Mouse (Mus musculus): ENCODE data around the gene Ptprr. TPM values are rescaled to one million over a fixed set of nuclear protein-coding genes. Genes with fewer than 3 reads are reported as not detected.

Gene Ptprr
- polyA plus RNA-seq, 1 experiment, result 0.77 TPM

DNA sequence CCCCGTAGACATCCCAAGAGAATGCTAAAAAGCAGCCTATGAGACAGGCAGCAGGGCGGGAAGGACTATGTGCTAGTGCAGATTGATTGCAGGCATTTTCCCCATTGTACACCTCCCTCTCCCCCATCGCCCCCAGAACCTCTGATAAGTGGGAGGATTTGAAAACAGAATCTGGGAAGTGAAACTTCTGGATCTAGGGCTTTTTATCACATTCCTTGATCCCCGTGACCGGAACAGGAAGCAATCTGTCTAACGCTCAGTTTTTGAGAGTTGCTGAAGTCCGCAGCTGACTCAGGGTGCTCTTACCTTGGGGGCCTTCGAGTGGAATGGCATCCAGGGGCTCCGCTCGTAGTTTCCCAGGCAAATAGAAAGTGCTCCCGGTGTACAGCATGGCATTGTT, 246.5 kb downstream of the Ptprr start:
- Histone ChIP-seq H3K36me3 (ENCODE audit: control insufficient read depth, insufficient read depth, low read length) (no peaks in the 10 kb centered on the region), H3K27ac (ENCODE audit: control insufficient read depth, insufficient read depth, low read depth, low read length) (no peak overlapping the region), H3K4me3 (ENCODE audit: control insufficient read depth, low read depth, low read length) (no peak overlapping the region), H3K4me1 (ENCODE audit: control insufficient read depth, insufficient read depth, low read length) (peaks cover 5% of the 10 kb centered on the region), H3K27me3 (ENCODE audit: control insufficient read depth, insufficient read depth, low read length) (no peaks in the 10 kb centered on the region)
- TF ChIP-seq CTCF (IDR thresholded peaks at IDR 0.05; ENCODE audit: control insufficient read depth, insufficient read depth, insufficient replicate concordance, low read depth, low read length), result no peak
- TF ChIP-seq POLR2A (IDR thresholded peaks at IDR 0.05; ENCODE audit: control insufficient read depth, low read depth, low read length), result no peak

DNA sequence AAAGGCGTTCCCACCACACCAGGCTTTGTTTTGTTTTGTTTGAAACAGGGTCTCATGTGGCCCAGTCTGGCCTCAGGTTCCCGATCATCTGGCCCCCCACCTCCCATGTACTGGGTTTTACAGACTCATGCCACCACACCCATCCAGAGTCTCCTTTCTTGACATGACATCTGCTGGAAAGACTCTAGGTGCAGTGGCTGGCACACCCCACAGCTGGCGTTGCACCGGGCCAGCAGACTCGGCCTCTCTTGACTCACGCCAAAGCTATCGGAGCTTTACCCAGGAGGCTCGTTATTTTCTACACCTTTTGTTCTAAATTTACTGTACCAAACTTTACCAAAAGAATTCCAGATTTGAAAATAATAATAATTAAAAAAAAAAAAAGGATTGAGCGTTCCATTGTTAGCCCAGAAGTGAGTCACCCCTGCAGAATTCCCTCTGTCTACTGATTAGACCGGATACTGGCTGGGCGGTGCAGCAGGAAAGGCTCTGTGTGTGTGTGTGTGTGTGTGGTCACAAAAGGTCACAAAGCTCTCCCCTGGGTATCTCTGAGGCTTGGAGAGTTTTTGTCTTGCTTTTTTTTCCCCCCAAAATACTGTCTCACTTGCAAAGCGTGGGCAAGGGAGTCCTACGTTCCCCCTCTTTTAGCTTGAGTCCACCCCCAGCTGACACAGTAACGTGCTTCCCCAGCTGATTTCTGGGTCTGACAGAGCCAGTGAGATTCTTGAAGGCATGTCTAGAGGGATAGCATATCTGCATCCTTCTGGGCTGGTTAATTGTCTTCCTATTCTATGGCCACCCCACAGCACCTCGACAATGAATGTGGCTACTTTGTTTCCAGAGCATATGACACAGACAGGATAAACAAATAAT, 248.8 kb downstream of the Ptprr start:
- H3K27ac ChIP-seq (ENCODE audit: control insufficient read depth, insufficient read depth, low read depth, low read length), result no peak overlapping the region

DNA sequence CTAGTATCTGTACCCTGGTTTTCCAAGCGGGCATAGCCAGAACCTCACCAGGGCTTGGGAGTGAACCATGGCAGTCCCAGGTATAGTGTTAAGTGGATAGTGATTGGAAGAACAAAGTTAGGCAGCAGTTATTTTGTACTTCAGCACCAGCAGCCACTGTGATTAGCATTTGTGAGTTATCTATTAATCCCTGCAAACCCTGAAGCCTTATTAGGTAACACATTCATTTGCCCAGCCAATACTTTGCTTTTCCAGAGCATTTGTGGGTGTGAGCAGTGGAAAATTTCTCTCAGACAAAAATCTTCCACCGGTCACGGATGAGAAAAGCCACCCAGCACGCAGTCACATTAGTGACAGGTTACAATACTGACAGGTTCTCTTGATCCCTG, 249.4 kb downstream of the Ptprr start:
- H3K27ac ChIP-seq (ENCODE audit: control insufficient read depth, insufficient read depth, low read depth, low read length), result no peak overlapping the region
- no peak overlapping the region for H3K4me3 ChIP-seq (ENCODE audit: control insufficient read depth, low read depth, low read length)
- no peaks in the 10 kb centered on the region; the same call in none of the 2 replicates for H3K4me1 ChIP-seq (ENCODE audit: control insufficient read depth, insufficient read depth, low read length)
- H3K27me3 ChIP-seq (ENCODE audit: control insufficient read depth, insufficient read depth, low read length), result no peaks in the 10 kb centered on the region
- H3K36me3 ChIP-seq (ENCODE audit: control insufficient read depth, insufficient read depth, low read length), result no peaks in the 10 kb centered on the region
- TF ChIP-seq CTCF (IDR thresholded peaks at IDR 0.05; ENCODE audit: control insufficient read depth, insufficient read depth, insufficient replicate concordance, low read depth, low read length) (no peak), POLR2A (IDR thresholded peaks at IDR 0.05; ENCODE audit: control insufficient read depth, low read depth, low read length) (no peak)

More for the DNA sequence above, 248.8 kb downstream of the Ptprr start:
- H3K4me3 ChIP-seq (ENCODE audit: control insufficient read depth, low read depth, low read length), result no peak overlapping the region
- no peaks in the 10 kb centered on the region for H3K27me3 ChIP-seq (ENCODE audit: control insufficient read depth, insufficient read depth, low read length)
- no peaks in the 10 kb centered on the region; the same call in none of the 2 replicates for H3K4me1 ChIP-seq (ENCODE audit: control insufficient read depth, insufficient read depth, low read length)
- H3K36me3 ChIP-seq (ENCODE audit: control insufficient read depth, insufficient read depth, low read length), result no peaks in the 10 kb centered on the region
- no peak for TF ChIP-seq CTCF (IDR thresholded peaks at IDR 0.05; ENCODE audit: control insufficient read depth, insufficient read depth, insufficient replicate concordance, low read depth, low read length)
- no peak for TF ChIP-seq POLR2A (IDR thresholded peaks at IDR 0.05; ENCODE audit: control insufficient read depth, low read depth, low read length)

DNA sequence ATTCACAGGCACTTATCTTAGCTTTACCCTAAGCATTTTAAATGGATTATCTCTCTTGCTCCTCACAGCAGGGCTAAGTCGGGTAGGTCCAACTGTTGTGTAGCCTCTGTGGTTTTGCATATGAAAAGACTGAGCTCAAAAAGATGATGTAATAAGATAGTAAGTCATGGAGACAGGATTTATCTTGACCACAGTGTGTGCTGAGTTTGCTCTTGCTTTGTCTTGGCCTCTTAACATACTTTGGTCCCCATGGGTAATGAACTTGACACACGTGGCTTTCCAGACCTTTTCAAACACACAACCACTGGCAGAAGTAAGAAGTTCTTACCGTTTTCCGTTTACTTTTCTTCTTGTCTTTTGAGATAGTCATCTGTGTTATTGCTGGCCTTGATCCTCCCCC, 250.3 kb downstream of the Ptprr start:
- Histone ChIP-seq H3K36me3 (ENCODE audit: control insufficient read depth, insufficient read depth, low read length) (no peaks in the 10 kb centered on the region), H3K4me1 (ENCODE audit: control insufficient read depth, insufficient read depth, low read length) (no peaks in the 10 kb centered on the region; the same call in none of the 2 replicates), H3K27me3 (ENCODE audit: control insufficient read depth, insufficient read depth, low read length) (no peaks in the 10 kb centered on the region), H3K4me3 (ENCODE audit: control insufficient read depth, low read depth, low read length) (peak overlapping the region; percentile 5; the same call in 1 of the 2 replicates), H3K27ac (ENCODE audit: control insufficient read depth, insufficient read depth, low read depth, low read length) (no peak overlapping the region)
- TF ChIP-seq CTCF (IDR thresholded peaks at IDR 0.05; ENCODE audit: control insufficient read depth, insufficient read depth, insufficient replicate concordance, low read depth, low read length) (no peak), POLR2A (IDR thresholded peaks at IDR 0.05; ENCODE audit: control insufficient read depth, low read depth, low read length) (no peak)

DNA sequence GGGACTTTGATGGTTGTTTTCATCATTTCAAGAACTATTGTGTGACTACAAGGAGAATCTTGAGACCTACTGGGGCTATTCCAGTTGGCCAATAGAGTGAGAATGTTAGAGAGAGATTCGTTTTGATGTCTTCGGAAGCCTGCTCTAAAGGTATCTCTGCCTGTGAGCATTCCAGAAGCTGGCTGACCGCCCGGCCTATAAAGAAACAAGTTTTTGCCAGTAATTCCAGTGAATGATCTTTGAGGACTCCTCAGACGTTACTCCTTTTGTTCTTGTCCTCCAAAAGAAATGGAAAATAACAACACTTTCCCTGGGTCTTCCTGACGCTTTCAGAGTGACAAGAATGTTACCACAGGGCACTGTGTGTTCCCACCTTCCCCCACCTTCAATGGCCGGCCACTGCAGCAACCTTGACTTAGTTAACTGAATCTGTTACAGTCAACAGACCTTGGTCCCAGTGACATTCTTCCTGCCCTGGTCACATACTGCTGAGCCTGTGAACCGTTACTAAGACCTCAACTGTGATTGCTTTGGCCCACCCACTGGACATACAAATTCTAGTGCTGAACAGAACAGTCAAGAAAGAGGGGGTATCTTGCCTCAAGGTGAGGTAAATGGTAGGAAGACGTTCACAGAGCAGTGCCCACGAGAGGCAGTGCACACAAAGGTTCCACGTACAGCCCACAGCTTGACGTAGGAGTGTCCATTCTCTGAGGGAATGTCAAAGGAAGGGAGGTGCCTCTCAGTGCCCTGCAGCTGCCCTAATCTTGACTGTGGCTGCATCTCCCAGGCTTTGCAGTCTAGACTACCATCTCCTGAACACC, 252.8 kb downstream of the Ptprr start:
- no peaks in the 10 kb centered on the region for H3K36me3 ChIP-seq (ENCODE audit: control insufficient read depth, insufficient read depth, low read length)
- TF ChIP-seq POLR2A (IDR thresholded peaks at IDR 0.05; ENCODE audit: control insufficient read depth, low read depth, low read length) (no peak), CTCF (IDR thresholded peaks at IDR 0.05; ENCODE audit: control insufficient read depth, insufficient read depth, insufficient replicate concordance, low read depth, low read length) (no peak)
- H3K27ac ChIP-seq (ENCODE audit: control insufficient read depth, insufficient read depth, low read depth, low read length), result peak overlapping the region; percentile 47; the same call in 1 of the 2 replicates
- no peaks in the 10 kb centered on the region for H3K27me3 ChIP-seq (ENCODE audit: control insufficient read depth, insufficient read depth, low read length)
- no peak overlapping the region for H3K4me3 ChIP-seq (ENCODE audit: control insufficient read depth, low read depth, low read length)
- H3K4me1 ChIP-seq (ENCODE audit: control insufficient read depth, insufficient read depth, low read length), result no peaks in the 10 kb centered on the region; the same call in none of the 2 replicates

DNA sequence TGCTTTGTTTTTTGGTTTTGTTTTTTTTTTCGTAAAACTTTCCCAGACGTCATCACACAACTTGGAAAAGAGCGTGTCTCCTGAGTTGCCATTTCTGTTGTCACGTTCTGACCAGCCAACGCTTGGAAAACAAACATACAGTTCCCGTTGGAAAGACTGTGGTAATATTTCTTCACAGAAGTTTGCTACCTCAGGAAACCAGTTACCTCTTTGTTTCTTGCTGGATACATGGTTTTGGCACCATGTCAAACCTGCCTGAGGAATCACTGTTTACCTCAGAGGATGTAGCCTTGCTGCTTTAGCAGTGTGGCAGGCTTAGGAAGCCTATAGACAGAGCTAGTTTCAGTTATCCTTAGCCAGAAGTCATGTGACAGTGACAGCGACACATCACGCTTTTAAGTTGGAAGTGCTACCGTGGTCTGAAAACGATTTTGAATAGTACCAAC, 253.5 kb downstream of the Ptprr start:
- Histone ChIP-seq H3K4me3 (ENCODE audit: control insufficient read depth, low read depth, low read length) (no peak overlapping the region), H3K36me3 (ENCODE audit: control insufficient read depth, insufficient read depth, low read length) (no peaks in the 10 kb centered on the region), H3K27ac (ENCODE audit: control insufficient read depth, insufficient read depth, low read depth, low read length) (no peak overlapping the region), H3K27me3 (ENCODE audit: control insufficient read depth, insufficient read depth, low read length) (no peaks in the 10 kb centered on the region), H3K4me1 (ENCODE audit: control insufficient read depth, insufficient read depth, low read length) (no peaks in the 10 kb centered on the region; the same call in none of the 2 replicates)
- TF ChIP-seq CTCF (IDR thresholded peaks at IDR 0.05; ENCODE audit: control insufficient read depth, insufficient read depth, insufficient replicate concordance, low read depth, low read length), result no peak

DNA sequence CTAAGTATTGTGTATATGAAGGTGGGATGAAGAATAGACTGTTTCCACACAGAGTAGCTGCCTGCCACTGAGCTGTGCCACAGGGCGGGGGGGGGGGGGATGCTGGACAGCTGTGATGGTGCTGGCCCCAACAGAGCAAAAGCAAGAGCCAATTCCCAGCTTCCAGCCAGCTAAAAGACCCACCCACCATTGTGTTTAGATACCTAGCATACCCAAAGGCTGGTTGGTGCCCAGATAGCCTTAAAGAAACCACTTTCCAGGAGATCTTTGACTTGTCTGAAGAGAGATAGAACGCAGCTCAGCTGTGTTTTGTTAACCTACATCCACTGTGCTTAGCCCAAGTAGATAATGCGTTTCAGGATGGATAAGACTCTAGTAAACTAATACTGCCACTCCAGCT, 254.1 kb downstream of the Ptprr start:
- H3K27ac ChIP-seq (ENCODE audit: control insufficient read depth, insufficient read depth, low read depth, low read length), result no peak overlapping the region
- no peaks in the 10 kb centered on the region for H3K27me3 ChIP-seq (ENCODE audit: control insufficient read depth, insufficient read depth, low read length)
- H3K4me1 ChIP-seq (ENCODE audit: control insufficient read depth, insufficient read depth, low read length), result no peaks in the 10 kb centered on the region; the same call in 1 of the 2 replicates
- no peak overlapping the region for H3K4me3 ChIP-seq (ENCODE audit: control insufficient read depth, low read depth, low read length)
- H3K36me3 ChIP-seq (ENCODE audit: control insufficient read depth, insufficient read depth, low read length), result no peaks in the 10 kb centered on the region
- TF ChIP-seq POLR2A (IDR thresholded peaks at IDR 0.05; ENCODE audit: control insufficient read depth, low read depth, low read length), result no peak
- TF ChIP-seq CTCF (IDR thresholded peaks at IDR 0.05; ENCODE audit: control insufficient read depth, insufficient read depth, insufficient replicate concordance, low read depth, low read length), result no peak
